ENCODE assay signal across 10 mouse cellular contexts in genomic region chr16:24624335-24624734, GRCm38 (mm10).
DNase-seq lines count a peak whose midpoint lies in the region; ATAC-seq lines count a peak whose summit lies in the region.
"Had no signal": no experiment of that assay in that cellular context is flagged by ENCODE, and none has a peak within 500 bp of the region (broad histone marks: within the 10 kb centered on the region; RNA-seq: fewer than 3 reads in every experiment).

No protein-coding gene starts in this region.

- intact Hi-C loops in gastrocnemius, postnatal 14 days (cut with DNase I; ENCODE audit: low total_unique reads) = no loop called here

- H3K4me3 ChIP-seq in hindbrain, embryonic 16.5 days (ENCODE audit: low read length) = no peak overlapping the region

- H3K27me3 ChIP-seq in hindbrain, embryonic 16.5 days (replicated peaks; ENCODE audit: control insufficient read depth, insufficient read depth, low read length) = no peaks in the 10 kb centered on the region

- DNase-seq in frontal cortex, postnatal 14 days (ENCODE audit: low spot score in 2 of 2) = no peak
- DNase-seq in right cerebral cortex, adult 2 months (ENCODE audit: low spot score in 2 of 2) = peak; percentile 17 to 23
- DNase-seq in right cerebral cortex, postnatal 4 days = no peak
- DNase-seq in skeletal muscle tissue, adult 2 months (ENCODE audit: low read depth, low spot score) = peak; percentile 18
- no peak for DNase-seq in gastrocnemius, postnatal 14 days
- DNase-seq in retina, embryonic 14.5 days (ENCODE audit: low spot score) = no peak
- DNase-seq: cerebellum, adult 9-11 months; lung, postnatal 36 days had no signal

- 29% methylated on average over 5 of the region's 5 CpGs for WGBS in hindbrain, embryonic 16.5 days

- H3K36me3 ChIP-seq in hindbrain, embryonic 16.5 days (ENCODE audit: control insufficient read depth, insufficient read depth, low read length) = no peaks in the 10 kb centered on the region

- 0 out of 2 replicates have a peak overlapping the region, but pooled peaks have one; percentile 12 for H3K4me2 ChIP-seq in hindbrain, embryonic 16.5 days (ENCODE audit: low read length)

- no peaks in the 10 kb centered on the region for H3K9me3 ChIP-seq in hindbrain, embryonic 16.5 days (ENCODE audit: control insufficient read depth, low read length)

- no peak overlapping the region for H3K9ac ChIP-seq in hindbrain, embryonic 16.5 days (ENCODE audit: low read depth, low read length)

- no peak overlapping the region for H3K27ac ChIP-seq in hindbrain, embryonic 16.5 days (ENCODE audit: low read depth, low read length)

- peaks cover 8% of the 10 kb centered on the region for H3K4me1 ChIP-seq in hindbrain, embryonic 16.5 days (ENCODE audit: control insufficient read depth, insufficient read depth, low read depth, low read length)

- ATAC-seq in frontal cortex, adult (ENCODE audit: low TSS enrichment) = peak; percentile 72
- ATAC-seq in hindbrain, embryonic 16.5 days = peak; percentile 76; the same call in 1 of the 2 replicates

Comparison
In these comparisons a context has a peak if more than half of its experiments do, and no peak if none do; other contexts are left out.
1. DNase-seq: peak in right cerebral cortex, adult 2 months (2 of 2) and skeletal muscle tissue, adult 2 months (single experiment); none in frontal cortex, postnatal 14 days (0 of 2), right cerebral cortex, postnatal 4 days (single experiment), gastrocnemius, postnatal 14 days (single experiment) and retina, embryonic 14.5 days (single experiment).